Mouse (Mus musculus) inflammation-experienced regulatory T-cells, adult 6 months (primary cell): ENCODE data around the gene Gm44596. TPM values are rescaled to one million over a fixed set of nuclear protein-coding genes. Genes with fewer than 3 reads are reported as not detected.
"Not testable (repeated sequence)": the region's sequence is repeated elsewhere in the genome, so short reads cannot be mapped to it uniquely, and the experiment has no call there.

Experiments used
- ATAC-seq: one replicate; pipeline ENCODE4 v1.8.0; 2017
- polyA plus RNA-seq, 3 experiments: library from polyadenylated mRNA; unstranded; fragments of 100-300 nt; shearing (Covaris generic); gene quantifications; one replicate each; pipeline ENCODE4 v1.2.1; 2017

Gm44596 gene
- polyA plus RNA-seq, 3 experiments from 2014 or later: not detected

GRCm38 (mm10) chr6:128380594-128381167 lies 5.4 kb downstream of the Gm44596 start:
- ATAC-seq: not testable (repeated sequence)

DNA sequence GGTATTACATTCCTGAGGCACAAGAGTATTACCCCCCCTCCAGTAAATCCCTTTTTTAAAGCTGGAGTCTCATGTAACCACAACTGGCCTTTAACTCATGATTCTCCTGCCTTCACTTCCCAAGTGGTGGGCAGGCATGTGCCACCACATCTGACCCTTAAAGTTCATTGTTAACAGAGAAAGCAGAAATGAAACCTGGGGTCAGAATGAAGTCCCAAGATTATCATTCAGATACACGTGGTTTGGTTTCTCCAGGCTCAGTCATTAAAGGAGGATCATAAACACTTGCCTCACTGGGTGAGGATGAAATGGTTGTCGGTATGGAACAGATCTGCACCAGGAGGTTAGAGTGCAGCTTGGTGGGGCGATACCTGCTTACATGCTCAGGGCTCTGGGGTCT lies 6.0 kb downstream of the Gm44596 start:
- no peak for ATAC-seq

DNA sequence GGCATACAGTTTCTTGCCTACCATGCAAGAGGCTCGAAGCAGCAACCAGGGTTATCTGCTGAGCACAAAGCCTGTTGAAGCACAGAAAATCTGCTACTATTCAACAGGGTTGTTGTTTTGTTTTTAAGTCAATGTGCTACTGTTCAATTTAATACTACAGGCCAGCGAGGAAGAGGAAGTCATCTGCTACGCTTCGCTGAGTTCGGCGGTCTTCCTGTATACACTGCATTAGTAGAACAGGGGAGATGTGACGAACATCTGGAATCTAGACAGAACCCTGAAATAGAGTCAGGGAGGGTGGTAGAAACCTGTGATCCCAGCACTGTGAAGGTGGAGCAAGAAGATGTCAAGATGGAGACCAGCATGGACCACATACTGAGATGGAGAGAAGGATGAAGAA lies 8.4 kb downstream of the Gm44596 start:
- ATAC-seq: no peak

- ATAC-seq: no peak
Observed at GRCm38 (mm10) chr6:128385026-128385425, 9.7 kb downstream of the Gm44596 start.

DNA sequence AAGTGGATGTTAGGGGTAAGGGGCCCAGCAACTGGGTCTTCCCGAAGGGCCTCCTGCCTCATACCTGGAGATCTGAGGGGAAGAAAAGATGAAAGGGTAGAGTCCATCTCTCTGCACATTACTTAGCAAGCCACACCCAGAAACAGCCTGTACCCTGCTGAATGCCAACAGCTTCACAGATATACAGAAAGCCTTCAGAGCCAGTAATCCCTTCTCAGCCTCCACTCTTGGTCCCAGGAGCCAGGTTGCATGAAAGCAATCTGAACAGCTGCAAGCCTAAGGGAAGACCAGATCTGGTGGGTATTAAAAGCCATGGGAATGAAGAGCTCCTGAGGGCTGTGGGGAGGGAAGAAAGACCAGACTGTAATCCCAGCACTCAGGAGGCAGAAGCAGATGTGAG lies 13.9 kb downstream of the Gm44596 start:
- ATAC-seq: no peak

- no peak for ATAC-seq
Observed at GRCm38 (mm10) chr6:128390683-128391082, 15.4 kb downstream of the Gm44596 start.

DNA sequence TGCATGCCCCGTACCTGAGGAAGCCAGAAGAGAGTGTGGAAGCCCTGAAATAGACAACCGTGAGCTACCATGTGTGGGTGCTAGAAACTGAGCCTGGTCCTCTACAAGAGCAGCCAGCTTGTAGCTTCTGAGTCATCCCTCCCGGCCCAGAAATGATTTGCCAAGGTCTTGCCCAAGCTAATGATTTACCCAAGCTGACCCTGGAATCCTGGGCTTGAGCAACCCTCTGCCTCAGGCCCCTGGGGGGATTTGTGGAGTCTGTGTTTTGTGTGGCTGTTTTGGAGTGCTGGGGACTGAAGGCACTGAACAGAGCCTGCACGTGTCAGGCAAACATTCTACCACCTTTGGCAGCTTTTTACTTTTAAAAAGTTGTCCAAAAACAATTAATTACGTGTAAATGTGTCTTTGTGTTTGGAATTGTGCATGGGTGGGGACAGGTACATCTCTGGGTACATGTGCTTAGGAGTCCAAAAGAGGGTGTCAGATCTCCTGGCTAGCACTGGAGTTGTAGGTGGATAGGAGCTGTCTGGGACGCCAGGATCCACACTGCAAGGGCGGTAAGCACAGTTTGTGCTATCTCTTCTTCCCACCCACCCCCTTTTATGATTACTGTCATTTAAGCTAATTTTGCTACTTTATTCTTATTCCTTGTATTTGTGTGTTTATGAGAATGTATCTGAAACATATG lies 22.4 kb downstream of the Gm44596 start:
- ATAC-seq: no peak

DNA sequence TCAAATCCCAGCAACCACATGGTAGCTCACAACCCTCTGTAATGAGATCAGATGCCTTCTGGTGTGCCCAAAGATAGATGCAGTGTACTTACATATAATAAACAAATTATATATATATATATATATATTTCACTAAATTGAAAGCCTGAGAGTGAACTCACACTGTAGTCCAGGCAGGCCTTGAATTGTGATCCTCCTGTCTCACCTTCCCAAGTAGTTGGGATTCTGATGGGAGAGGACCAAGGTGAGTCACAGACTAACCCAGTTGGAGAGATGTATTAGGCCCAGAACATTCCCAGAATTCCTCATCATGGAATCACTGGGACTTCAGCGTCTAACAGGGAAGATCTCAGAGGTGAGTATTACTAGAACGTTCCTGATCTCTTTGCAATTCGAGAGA lies 23.7 kb downstream of the Gm44596 start, which contains the start of gene Nrip2:
Gene Nrip2, plus strand, starts transcription at position 301 of the 400 bp plus-strand sequence.
- no peak for ATAC-seq

- no peak for ATAC-seq
Observed at GRCm38 (mm10) chr6:128399421-128400185, 24.3 kb downstream of the Gm44596 start.

DNA sequence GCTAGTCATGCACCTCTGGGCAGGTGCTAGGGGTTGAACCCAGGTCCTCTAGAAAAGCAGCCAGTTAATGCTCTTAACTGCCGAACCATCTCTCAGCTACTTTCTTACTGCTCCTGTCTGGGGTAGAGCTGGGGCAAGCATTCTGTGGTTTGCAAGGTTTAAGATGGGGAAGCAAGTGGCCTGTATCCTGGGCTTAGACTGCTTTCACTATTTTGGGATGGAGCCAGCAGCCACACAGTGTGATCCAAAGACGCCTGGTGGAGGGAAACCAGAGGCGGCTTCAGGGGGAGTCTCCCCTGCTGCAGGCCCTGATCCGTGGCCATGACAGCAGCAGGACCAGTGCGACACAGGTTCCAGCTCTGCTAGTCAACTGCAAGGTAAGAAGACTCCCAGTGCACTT lies 29.4 kb downstream of the Gm44596 start:
- no peak for ATAC-seq

DNA sequence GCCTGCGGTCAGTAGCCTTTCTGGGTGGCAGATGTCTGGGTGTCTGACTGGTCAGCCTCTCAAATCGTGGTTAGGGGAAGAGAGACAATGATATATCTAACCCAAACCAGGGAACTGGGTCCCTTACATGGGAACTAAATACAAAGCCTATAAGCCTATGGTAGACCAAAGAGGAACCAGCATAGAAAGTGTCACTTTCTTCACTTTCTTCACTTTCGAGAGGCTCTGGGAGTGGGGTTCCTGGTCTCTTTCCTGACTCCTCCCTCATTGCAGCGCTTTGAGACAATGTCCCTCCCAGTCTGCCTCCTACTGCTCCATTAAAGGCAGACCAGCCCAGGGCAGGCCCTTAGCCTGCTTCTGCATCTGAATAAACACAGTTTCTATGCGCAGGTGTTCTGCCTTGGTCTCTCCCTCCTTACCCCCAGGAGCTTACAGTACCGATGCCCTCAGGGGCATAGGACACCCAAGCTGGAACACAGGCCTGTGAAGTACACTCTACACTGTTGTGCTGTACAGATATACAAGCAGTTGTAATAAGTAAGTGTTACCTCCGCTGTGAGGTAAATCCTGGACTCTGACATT lies 33.3 kb downstream of the Gm44596 start:
- no peak for ATAC-seq

GRCm38 (mm10) chr6:128410305-128410704 lies 35.0 kb downstream of the Gm44596 start:
- no peak for ATAC-seq

DNA sequence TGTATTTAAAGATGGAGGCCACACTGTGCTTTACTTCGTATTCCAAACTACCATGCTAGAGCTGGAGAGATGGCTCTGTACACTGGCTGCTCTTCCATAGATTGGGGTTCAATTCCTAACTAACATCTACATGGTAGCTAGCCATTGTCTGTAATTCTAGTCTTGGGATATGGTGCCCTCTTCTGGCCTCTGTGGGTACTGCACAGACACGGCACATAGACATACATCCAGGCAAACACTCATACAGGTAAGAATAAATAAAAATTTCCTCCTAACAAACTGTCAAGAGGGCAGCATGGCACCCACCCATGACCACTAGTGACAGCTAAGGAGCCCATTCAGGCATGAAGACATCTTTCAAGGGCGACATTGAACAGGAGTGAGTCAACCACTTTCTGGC lies 35.8 kb downstream of the Gm44596 start:
- ATAC-seq: peak; percentile 76

- no peak for ATAC-seq
Observed at GRCm38 (mm10) chr6:128416169-128416568, 40.9 kb downstream of the Gm44596 start.

DNA sequence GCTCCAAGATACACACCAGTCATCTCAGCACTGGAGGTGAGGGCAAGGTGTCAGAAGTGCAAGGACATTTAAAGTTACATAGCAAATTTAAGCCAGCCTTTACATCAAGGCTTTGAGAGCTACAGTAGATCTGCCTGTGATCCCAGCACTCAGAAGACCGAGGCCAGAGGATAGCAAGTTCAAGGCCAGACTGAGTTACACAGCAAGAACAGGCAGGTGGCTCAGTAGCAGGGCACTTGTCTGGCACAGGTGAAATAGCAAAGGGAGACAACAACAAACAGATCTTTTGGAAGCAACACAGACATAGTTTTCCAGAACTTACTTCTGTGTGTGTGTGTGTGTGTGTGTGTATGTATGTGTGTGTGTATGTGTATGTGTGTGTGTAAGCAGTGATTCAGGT lies 42.8 kb downstream of the Gm44596 start:
- ATAC-seq: no peak

- ATAC-seq: no peak
Observed at GRCm38 (mm10) chr6:128421036-128421435, 45.7 kb downstream of the Gm44596 start.

DNA sequence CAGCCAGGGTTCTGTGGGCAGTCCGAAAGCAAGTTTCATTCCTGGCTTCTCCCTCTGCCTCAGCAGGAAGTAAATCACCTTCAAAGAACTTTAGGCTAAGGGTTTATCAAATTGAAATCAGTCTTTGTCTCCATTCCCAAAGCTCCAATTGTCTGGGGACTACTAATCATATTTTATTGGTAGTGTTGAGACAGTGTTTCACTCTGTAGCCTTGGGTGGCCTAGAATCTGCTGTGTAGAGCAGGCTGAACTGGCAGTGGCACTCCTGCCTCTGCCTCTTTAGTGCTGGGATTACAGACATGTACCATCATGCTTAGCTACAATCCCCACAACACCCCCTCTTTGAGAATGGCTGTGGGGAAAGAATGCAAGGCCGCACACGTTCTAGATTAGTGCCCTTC lies 46.2 kb downstream of the Gm44596 start:
- no peak for ATAC-seq

GRCm38 (mm10) chr6:128423496-128424268 lies 48.4 kb downstream of the Gm44596 start:
- ATAC-seq: no peak

DNA sequence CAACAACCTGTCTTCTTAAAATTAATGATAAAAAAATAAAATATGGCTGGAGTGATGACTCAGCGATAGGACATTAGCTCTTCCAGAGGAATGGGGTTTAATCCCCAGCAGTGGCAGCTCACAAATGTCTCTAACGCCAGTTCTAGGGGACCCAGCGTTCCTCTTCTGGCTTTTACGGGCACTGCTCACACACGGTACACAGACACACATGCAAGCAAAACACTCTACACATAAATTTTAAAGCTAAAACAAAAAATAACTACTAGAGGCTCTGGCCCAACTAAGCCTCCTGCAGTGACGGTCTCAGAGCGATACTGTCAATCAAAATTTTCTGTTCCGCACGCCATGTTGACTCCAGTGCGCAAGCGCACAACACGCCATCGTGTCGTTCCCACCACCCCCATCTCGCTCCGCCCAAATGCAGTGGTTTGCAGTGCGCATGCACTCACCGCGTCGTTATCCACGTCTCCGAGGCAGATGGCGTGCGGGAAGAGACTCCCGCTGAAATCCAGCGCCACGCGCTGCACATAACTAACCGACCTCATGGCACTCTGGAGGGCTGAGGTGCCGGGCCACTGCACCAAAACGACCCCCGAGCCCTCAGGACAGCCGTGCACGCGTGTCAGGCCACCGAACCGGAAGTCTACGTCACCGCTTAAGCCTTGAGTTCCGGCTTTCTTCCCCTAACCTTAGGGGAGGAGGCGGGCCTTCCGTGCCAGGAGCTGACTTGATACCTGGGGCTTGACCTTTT lies 49.1 kb downstream of the Gm44596 start, which contains the start of gene Itfg2:
Gene Itfg2, minus strand, starts transcription at position 663 of the 751 bp plus-strand sequence.
- ATAC-seq: peak; percentile 92

DNA sequence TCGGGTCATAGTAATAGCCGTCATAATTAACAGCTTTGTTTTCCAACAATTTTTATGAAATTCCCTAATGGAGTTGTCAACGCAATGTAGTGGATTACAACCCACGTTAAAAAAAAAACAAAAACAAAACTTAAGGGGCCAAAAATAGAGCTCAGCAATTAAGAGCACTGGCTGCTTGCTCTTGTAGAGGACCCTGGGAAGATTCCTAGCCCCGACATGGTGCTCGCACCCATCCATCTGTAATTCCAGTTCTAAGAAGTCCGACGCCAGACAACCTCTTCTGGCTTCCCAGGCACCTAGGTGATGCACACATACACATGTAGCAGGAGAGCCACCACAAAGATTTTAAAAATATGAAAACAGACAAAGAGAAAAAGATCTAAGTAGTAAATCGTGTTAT lies 49.7 kb downstream of the Gm44596 start:
- no peak for ATAC-seq

GRCm38 (mm10) chr6:128427571-128427970 lies 52.3 kb downstream of the Gm44596 start:
- no peak for ATAC-seq

DNA sequence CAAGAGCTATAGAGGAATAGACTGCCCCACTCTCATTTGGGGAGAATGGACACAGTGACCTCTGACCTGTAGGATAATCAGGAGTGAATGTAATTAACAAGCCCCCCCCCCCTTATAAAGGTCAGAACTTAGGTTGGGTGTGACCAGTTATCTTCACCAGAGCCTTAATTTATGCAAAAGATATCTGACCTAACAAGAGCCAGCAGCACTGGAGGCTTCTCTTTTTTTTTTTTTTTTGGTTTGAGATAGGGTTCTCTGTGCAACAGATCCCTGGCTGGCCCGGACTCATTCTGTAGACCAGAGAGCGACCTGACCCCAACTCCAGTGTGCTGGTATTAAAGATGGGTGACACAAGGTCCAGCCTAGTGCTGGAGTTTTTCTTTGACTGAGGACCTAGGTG lies 54.0 kb downstream of the Gm44596 start:
- no peak for ATAC-seq
